Mouse (Mus musculus): ENCODE data around the gene Castor1.

DNA sequence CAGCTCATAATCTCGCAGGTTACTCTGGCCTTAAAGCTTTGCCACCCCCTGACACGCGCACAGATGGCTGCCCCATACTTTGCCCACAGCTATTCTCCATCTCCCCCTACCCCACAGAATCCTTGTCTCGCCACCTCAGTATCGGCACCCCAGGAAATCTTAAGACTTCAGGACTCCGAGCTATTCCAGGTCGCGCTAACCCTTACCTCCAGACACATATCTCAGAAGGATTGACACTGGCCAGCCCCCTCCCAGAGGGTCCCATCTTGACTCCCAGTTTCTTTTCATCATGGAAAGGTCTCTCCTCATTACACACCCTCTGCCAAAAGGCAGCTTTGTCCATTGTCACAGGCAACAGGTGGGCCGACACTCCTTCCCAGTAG, 30.7 kb upstream of the Castor1 start:
- TF ChIP-seq GATA1 (IDR thresholded peaks at IDR 0.05; ENCODE audit: borderline replicate concordance, low read length), result no peak
- TF ChIP-seq FLI1 (IDR thresholded peaks at IDR 0.05; ENCODE audit: low read length), result no peak

Measured in megakaryocyte, embryonic 14.5 days (primary cell).